Mouse (Mus musculus) hematopoietic stem cell, adult 5-6 weeks (primary cell): ENCODE measurements around the gene Mecom. TPM values are rescaled to one million over a fixed set of nuclear protein-coding genes. Genes with fewer than 3 reads are reported as not detected.
"Not testable (repeated sequence)": the region's sequence is repeated elsewhere in the genome, so short reads cannot be mapped to it uniquely, and the experiment has no call there.

Source experiments
- ATAC-seq, 2 experiments: fragments of 125-278 bp in 1 of 2; replicated peaks in 1 of 2; 2 replicates each; pipeline ENCODE4 v1.8.0; 2016 to 2017; ENCODE audit warnings: inconsistent platforms in 2 of 2, mild to moderate bottlenecking in 2 of 2, moderate number of reproducible peaks in 2 of 2, low read depth in 1 of 2, moderate TSS enrichment in 1 of 2; ENCODE audit not compliant: low FRiP score in 2 of 2, poor library complexity in 2 of 2, severe bottlenecking in 2 of 2, insufficient read depth in 1 of 2, low TSS enrichment in 1 of 2
- total RNA-seq: library from RNA; stranded (forward); fragments of 172-1452, 232-1000 nt; gene quantifications from 2 replicates; pipeline ENCODE4 v1.2.3, GENCODE M21; 2017

The Mecom gene
- total RNA-seq, 1 experiment from 2014 or later = 82.2 TPM

DNA sequence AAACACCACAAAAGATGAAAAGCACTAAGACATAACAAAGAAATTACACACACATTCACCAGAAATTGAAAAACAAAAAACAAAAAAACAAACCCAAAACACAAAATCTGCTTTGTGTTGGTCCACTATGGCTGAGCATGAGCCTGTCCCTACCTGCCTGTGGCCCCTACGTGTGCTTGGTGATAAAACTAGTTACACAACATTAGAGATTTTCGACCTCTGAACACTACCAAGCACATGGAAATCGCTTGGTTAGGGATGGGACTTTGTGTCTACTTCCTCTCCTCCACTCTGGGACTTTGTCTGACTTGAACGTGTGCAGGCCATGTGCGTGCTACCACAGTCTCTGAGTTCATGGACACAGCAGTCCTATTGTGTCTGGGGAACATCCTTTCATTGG is 292.0 kb downstream of the Mecom start:
- ATAC-seq = no peak

DNA sequence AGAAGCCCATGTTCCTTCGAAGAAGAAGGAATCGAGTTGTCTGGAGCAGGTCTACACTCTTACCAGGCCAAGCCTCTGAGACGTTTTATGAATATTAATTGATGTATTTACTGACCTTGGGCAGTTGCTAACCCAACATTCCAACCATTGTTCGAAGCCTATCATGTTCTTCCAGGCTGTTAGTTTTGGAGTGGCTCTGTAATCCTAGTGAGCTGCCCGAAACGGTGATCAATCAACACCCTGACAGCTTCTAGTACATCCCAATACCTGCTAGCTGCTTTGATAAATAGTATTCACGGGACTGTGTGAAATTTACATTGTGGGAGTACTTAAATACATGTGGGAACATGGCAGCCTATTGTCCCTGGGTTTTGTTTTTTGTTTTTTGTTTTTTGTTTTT is 293.4 kb downstream of the Mecom start:
- ATAC-seq = no peak

DNA sequence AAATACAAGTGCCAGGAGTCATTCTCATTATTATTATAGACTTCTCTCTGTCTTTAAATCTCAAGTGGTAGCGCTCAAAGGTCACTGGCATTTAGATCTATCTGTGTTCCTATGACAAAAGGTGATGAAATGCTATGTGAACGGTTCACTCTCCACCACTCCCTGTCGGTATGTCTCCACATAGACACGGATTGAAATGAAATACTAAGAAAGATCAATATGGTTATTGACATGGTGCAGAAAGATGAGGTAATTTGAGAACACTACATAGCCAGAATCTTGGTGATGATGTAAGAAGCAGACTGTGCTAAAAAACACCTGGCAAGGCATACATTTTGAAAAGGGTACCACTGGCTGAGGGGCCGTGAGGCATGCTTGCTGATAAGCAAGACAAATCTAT is 294.1 kb downstream of the Mecom start:
- ATAC-seq = no peak

DNA sequence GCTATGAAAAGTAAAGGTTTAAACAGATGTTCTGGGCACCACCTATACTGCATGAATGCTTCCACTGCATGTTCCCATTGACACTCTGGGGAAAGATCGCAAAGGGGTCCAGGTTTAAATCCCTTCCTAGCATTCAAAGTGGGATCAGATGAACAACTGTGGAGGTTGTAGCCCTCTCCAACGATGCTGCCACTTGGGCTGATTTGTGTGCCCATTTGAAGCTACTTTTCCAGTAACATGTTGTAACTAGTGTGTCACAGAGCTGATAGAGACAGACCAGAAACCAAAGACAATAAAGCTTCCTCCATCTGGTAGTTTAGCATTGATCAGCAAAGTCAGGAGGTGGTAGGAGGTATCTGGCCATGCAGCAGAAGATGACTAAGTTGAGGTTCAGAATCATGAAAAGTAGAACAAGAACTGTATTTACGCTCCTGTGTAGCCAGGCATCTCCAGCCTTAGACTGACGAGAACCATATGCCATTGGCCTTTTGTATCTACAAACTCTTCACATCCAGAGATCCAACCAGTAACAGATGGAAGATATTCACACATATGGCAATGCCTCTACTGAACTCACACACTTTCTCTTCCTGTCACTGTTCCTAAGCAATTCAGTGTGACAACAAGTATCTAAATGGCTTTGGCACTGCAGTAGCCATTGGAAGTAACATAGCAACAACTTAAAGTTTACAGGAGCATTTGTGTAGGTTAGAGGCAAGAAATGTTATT is 299.0 kb downstream of the Mecom start:
- ATAC-seq = no peak

GRCm38 (mm10) chr3:30247256-30247655 is 300.6 kb downstream of the Mecom start:
- ATAC-seq = no peak

DNA sequence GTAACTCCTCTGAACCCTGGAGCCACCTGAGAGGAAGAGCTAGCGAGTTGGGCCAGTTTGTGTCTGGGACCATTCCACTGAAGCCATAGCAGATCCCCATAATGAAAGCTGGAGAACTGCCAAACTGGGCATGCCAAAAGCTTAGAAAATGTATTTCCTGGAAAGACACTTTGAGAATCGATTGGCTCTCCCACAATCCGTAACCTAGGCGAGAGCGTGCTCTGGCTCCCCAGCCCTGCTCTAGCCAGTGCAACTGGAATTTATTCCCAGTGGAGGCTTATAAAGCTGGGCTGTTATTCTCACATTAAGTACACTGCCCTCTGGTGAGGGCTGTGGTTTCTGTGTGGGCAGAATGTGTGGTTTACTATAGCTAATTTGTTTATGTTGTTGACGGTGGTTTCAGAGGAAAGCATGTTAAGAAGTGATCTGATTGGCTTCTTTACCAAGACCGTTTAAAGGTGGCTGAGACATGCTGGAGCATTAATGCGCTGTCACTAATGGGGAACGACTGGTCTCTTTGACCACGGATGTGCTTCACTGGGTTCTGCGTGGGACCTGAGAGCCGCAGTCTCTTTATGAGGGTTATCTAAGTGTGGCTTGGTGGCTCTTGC is 301.3 kb downstream of the Mecom start:
- peak in 1 of 2 experiments; percentile 42; a peak in 3 of 4 replicates for ATAC-seq

GRCm38 (mm10) chr3:30245950-30246349 is 301.9 kb downstream of the Mecom start:
- no peak for ATAC-seq

GRCm38 (mm10) chr3:30244401-30244871 is 303.4 kb downstream of the Mecom start:
- ATAC-seq = no peak

- ATAC-seq = no peak
These were observed 304.0 kb downstream of the Mecom start for GRCm38 (mm10) chr3:30243776-30244275.

- ATAC-seq = peak in 1 of 2 experiments; percentile 42; a peak in 1 of 4 replicates
These were observed 308.4 kb downstream of the Mecom start for GRCm38 (mm10) chr3:30239416-30239815.

DNA sequence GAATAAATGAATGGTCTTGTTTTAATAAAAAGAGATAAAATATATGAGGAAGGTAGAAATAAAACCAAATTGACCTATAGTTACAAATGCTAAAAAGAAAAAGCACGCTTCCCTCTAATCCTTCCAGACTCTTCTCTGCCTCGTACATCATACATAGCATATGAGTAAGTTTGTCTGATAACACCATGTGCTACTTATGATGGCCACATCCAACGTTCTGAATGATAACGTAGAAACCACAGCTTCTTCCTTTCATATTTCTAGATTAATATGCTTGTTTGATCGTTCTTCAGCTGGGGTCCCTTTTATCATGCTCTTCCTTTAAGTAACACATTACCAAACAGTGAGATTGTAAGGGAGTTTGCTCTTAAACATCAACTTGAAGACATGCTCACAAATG is 310.3 kb downstream of the Mecom start:
- no peak for ATAC-seq

DNA sequence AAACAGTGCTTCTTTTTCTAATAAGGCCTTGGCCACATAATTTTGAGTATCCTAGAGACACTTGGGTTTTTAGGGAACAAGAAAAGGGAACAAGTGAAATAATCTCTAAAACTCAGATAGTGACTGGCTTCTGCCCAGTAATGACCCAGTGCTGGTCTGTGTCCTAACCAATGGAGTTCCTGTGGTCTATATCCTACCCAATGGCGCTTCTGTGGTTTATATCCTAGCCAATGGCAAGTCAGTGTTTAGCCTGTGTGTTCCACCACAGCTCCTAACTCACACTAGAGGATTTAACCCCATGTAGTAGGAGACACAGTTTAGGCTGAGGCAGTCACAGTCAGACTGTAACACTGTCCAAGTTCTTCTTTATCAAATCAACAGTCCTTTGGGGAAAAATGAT is 313.8 kb downstream of the Mecom start:
- peak; percentile 74 to 88 for ATAC-seq

GRCm38 (mm10) chr3:30227964-30228670 is 319.7 kb downstream of the Mecom start:
- no peak for ATAC-seq

DNA sequence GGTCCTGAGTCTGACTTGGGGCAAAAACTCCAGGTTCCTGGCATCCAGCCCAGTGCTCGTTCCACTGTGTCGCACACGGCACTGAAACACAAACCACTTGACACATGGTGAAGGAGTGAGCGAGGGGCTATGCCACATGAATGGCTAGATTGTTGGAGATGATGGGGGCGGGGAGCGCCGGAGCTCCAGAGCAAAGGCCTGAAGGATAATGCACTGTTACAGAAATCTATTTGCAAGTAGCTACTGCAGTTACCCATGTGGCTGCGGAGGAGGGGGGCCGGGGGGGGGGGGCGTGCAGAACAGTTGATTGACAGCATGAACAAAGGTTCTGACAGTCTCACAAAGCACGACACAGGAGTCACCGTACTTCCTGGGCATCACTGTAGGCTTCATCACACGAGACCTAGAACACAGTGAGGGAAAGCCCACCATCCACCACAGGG is 320.9 kb downstream of the Mecom start:
- 0 out of 4 replicates have a peak, but pooled peaks of 1 of the 2 experiments have one; percentile 29 for ATAC-seq

GRCm38 (mm10) chr3:30225200-30225599 is 322.6 kb downstream of the Mecom start:
- not testable (repeated sequence) for ATAC-seq

- no peak for ATAC-seq
These were observed 327.0 kb downstream of the Mecom start for GRCm38 (mm10) chr3:30220701-30221412.

GRCm38 (mm10) chr3:30219891-30220290 is 327.9 kb downstream of the Mecom start:
- ATAC-seq = no peak
